Mouse (Mus musculus) midbrain, embryonic 12.5 days (tissue): Measurements from ENCODE around the gene Afg3l1. TPM values are rescaled to one million over a fixed set of nuclear protein-coding genes. Genes with fewer than 3 reads are reported as not detected.
"Not testable (repeated sequence)": the region's sequence is repeated elsewhere in the genome, so short reads cannot be mapped to it uniquely, and the experiment has no call there.

Source experiments
- ATAC-seq: fragments of 200-750 bp; cut with Nextera tagmentation; 2 replicates; pipeline ENCODE4 v1.8.0; 2017; ENCODE audit warnings: low read depth, moderate TSS enrichment, moderate library complexity; ENCODE audit not compliant: low FRiP score
- H3K27ac ChIP-seq: fragments of 300-500 bp; sonication (generic); replicated peaks from 2 replicates; pipeline ENCODE4 v1.5.1; 2016; ENCODE audit warnings: mild to moderate bottlenecking
- H3K27me3 ChIP-seq: fragments of 300-500 bp; sonication (generic); 2 replicates; pipeline ENCODE4 v1.6.1; 2016; ENCODE audit warnings: mild to moderate bottlenecking
- H3K36me3 ChIP-seq: fragments of 300-500 bp; sonication (generic); 2 replicates; pipeline ENCODE4 v1.6.1; 2016
- H3K4me1 ChIP-seq: fragments of 300-500 bp; sonication (generic); 2 replicates; pipeline ENCODE4 v1.6.1; 2016
- H3K4me2 ChIP-seq: fragments of 300-500 bp; sonication (generic); replicated peaks from 2 replicates; pipeline ENCODE4 v1.6.1; 2016; ENCODE audit warnings: mild to moderate bottlenecking, moderate library complexity
- H3K4me3 ChIP-seq: fragments of 300-500 bp; sonication (generic); 2 replicates; pipeline ENCODE4 v1.5.1; 2016; ENCODE audit warnings: mild to moderate bottlenecking
- H3K9ac ChIP-seq: fragments of 300-500 bp; sonication (generic); replicated peaks from 2 replicates; pipeline ENCODE4 v1.6.1; 2016; ENCODE audit warnings: mild to moderate bottlenecking, moderate library complexity
- H3K9me3 ChIP-seq: fragments of 300-500 bp; sonication (generic); 2 replicates; pipeline ENCODE4 v1.6.1; 2016; ENCODE audit warnings: mild to moderate bottlenecking
- WGBS: fragments of 180-500 bp; shearing (Covaris S2); methylation state at CpG from one replicate; pipeline ENCODE4 v1.1.7; 2016; 5-methylcytosine and 5-hydroxymethylcytosine counted together
- polyA plus RNA-seq: library from polyadenylated mRNA; unstranded; fragments of >200 nt; fragmentation: Nextera tagmentation; extraction: Ambion mirVana; gene quantifications from 2 replicates; pipeline ENCODE4 v1.2.1, GENCODE M21; 2016

Afg3l1 gene
- polyA plus RNA-seq, 1 experiment from 2014 or later: 72.2 TPM

DNA sequence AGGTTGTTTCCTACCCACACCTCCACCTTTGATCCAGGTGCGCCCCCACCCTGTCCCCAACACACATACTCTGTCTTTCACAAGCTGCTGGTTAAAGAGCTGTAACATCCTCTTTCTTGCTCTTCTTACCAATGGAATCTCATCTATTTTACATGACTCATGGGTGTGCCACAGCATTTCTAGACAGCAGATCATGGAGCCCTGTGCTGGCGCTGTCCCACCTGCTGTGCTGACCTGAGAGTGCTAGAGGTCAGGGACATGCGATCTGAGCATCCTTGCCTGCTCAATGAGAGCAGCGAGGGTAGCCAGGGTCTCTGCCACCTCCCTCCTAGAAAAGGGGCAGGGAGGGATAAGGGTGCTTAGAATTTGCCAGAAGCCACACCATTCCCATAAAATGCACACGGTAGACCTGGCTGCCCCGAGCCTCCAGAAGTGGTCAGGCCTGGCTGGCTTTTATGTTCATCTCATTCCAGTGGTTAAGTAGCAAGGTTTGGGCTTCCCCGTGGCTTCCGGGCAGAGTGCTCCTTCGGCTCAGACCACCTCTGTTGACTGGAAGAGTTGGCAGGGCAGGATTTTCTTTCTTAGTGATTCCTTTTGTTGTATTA is 27.0 kb downstream of the Afg3l1 start:
- no peak overlapping the region for H3K27ac ChIP-seq
- 89% methylated on average over 9 of the region's 9 CpGs for WGBS

DNA sequence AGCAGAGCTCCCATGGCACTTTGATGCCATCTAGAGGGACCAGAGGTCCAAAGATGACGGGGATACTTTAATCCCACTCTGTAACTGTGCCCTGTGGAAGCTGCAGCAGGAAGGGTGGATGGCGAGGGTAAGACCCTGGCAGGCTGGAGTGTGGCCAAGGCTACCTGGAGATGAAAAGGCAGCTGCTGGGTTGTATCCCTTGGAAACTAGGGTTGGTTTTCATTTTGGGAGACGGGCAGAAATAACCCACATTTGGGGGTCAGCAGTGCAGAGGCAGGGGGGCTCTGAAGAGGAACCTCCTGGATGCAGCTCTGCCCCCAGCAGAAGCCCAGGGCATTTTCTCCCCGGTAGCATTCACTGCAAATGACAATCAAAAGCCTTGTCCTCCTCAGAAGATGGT is 27.6 kb downstream of the Afg3l1 start:
- no peak for ATAC-seq
- WGBS: 84% methylated on average over 4 of the region's 4 CpGs
- H3K4me1 ChIP-seq: no peaks in the 10 kb centered on the region
- no peak overlapping the region for H3K27ac ChIP-seq
- H3K4me3 ChIP-seq: no peak overlapping the region
- H3K36me3 ChIP-seq: peaks cover 99% of the 10 kb centered on the region
- H3K4me2 ChIP-seq: no peak overlapping the region
- H3K9me3 ChIP-seq: 0 out of 2 replicates have a peak, but pooled peaks cover 4% of the 10 kb centered on the region
- no peaks in the 10 kb centered on the region for H3K27me3 ChIP-seq
- H3K9ac ChIP-seq: no peak overlapping the region

More for the DNA sequence above, 27.0 kb downstream of the Afg3l1 start:
- peaks cover 100% of the 10 kb centered on the region for H3K36me3 ChIP-seq
- ATAC-seq: no peak
- H3K9ac ChIP-seq: no peak overlapping the region
- no peak overlapping the region for H3K4me2 ChIP-seq
- H3K4me3 ChIP-seq: no peak overlapping the region
- no peaks in the 10 kb centered on the region for H3K27me3 ChIP-seq
- H3K9me3 ChIP-seq: 0 out of 2 replicates have a peak, but pooled peaks cover 4% of the 10 kb centered on the region
- no peaks in the 10 kb centered on the region for H3K4me1 ChIP-seq

GRCm38 (mm10) chr8:123505695-123506094 is 28.0 kb downstream of the Afg3l1 start:
- WGBS: 88% methylated on average over 9 of the region's 9 CpGs
- ATAC-seq: no peak
- Histone ChIP-seq H3K4me1 (no peaks in the 10 kb centered on the region), H3K36me3 (peaks cover 99% of the 10 kb centered on the region), H3K4me3 (no peak overlapping the region), H3K27me3 (no peaks in the 10 kb centered on the region), H3K9me3 (0 out of 2 replicates have a peak, but pooled peaks cover 4% of the 10 kb centered on the region), H3K4me2 (no peak overlapping the region), H3K9ac (no peak overlapping the region), H3K27ac (no peak overlapping the region)

- no peak overlapping the region for H3K27ac ChIP-seq
- H3K36me3 ChIP-seq: peaks cover 86% of the 10 kb centered on the region
- no peaks in the 10 kb centered on the region for H3K27me3 ChIP-seq
- WGBS: 97% methylated on average over 5 of the region's 5 CpGs
- H3K4me1 ChIP-seq: no peaks in the 10 kb centered on the region
- 0 out of 2 replicates have a peak, but pooled peaks cover 4% of the 10 kb centered on the region for H3K9me3 ChIP-seq
- ATAC-seq: no peak
- no peak overlapping the region for H3K4me2 ChIP-seq
- no peak overlapping the region for H3K4me3 ChIP-seq
- H3K9ac ChIP-seq: no peak overlapping the region
Observed at GRCm38 (mm10) chr8:123507153-123507552, 29.4 kb downstream of the Afg3l1 start.

- Histone ChIP-seq H3K4me1 (peaks cover 22% of the 10 kb centered on the region), H3K9me3 (no peaks in the 10 kb centered on the region), H3K4me3 (no peak overlapping the region), H3K27ac (no peak overlapping the region), H3K4me2 (no peak overlapping the region), H3K9ac (no peak overlapping the region), H3K27me3 (peaks cover 13% of the 10 kb centered on the region; the same call in 1 of the 2 replicates), H3K36me3 (peaks cover 49% of the 10 kb centered on the region)
- ATAC-seq: no peak
- 83% methylated on average over 5 of the region's 5 CpGs for WGBS
Observed at GRCm38 (mm10) chr8:123510819-123511218, 33.1 kb downstream of the Afg3l1 start.

- WGBS: 4% methylated on average over 9 of the region's 9 CpGs
- H3K4me1 ChIP-seq: peaks cover 30% of the 10 kb centered on the region
- no peak for ATAC-seq
- peak overlapping the region; percentile 88 for H3K9ac ChIP-seq
- peak overlapping the region; percentile 76 for H3K4me3 ChIP-seq
- H3K36me3 ChIP-seq: peaks cover 16% of the 10 kb centered on the region
- H3K27ac ChIP-seq: peak overlapping the region; percentile 94
- H3K9me3 ChIP-seq: no peaks in the 10 kb centered on the region
- H3K4me2 ChIP-seq: peak overlapping the region; percentile 76
- peaks cover 24% of the 10 kb centered on the region for H3K27me3 ChIP-seq
Observed at GRCm38 (mm10) chr8:123514136-123514535, 36.4 kb downstream of the Afg3l1 start.

DNA sequence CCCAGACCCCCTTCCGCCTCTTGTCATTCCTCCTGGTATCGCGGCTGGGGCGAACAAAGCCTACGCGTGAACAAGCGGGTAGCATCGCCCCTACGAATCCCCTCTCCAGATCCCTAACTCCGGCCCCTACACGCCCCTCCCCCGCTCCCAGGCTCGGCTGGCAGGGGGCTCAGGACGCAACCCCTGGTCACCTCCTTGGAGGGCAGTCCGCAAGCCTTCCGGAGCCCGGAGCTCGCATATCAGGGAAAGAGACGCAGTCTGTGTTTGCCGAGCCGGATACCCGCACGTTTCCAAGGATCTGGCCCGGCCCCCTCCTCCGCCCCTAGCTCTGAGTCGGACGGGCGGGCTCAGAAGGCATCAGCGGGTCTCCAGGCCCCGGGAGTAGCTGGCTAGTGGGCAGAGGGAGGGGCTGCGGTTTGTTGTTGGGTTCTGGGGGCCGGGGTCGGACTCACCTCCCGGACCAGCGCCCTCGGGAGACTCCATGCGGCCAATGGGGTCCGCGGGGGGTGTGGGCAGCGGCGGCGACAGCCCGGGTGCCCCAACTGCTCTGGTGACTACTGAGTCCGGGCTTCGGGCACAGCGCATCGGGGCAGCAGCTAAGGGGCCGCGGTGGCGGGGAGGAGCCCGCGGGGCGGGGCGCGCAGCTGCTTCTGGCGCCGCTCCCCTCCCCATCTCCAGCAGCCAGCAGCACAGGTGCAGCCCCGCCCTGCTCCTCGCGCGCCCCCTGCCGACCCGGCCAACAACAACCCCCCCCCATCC is 37.3 kb downstream of the Afg3l1 start, which contains the start of gene Dbndd1:
Gene Dbndd1 (minus strand): TSS at position 683 of the 759 bp plus-strand sequence.
- Histone ChIP-seq H3K9me3 (no peaks in the 10 kb centered on the region), H3K36me3 (peaks cover 8% of the 10 kb centered on the region), H3K27ac (peak within 1 kb of the TSS; percentile 94), H3K4me3 (peak within 1 kb of the TSS; percentile 76), H3K27me3 (peaks cover 24% of the 10 kb centered on the region), H3K9ac (peak within 1 kb of the TSS; percentile 88), H3K4me2 (peak within 1 kb of the TSS; percentile 76), H3K4me1 (peaks cover 37% of the 10 kb centered on the region)
- under 1% methylated on average over 61 of the region's 63 CpGs for WGBS
- ATAC-seq: peak; percentile 83

DNA sequence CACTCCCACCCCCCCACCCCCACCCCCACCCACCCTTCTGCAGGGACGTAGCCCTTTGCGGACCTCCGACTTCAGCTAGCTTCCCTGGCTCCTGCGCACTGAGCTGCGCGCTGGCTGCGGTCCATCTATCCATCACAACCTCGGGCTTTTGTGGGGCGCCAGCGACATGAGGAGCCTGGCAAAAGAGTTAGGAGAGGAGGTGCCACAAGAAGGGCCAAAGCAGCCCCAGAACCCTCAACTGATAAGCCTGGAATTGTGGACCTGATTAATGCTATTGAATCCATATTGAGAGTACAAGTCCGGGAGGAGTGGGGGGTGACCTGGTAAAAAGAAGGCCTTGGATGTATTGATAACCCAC is 37.8 kb downstream of the Afg3l1 start:
- Histone ChIP-seq H3K9me3 (no peaks in the 10 kb centered on the region), H3K27me3 (peaks cover 24% of the 10 kb centered on the region), H3K27ac (peak overlapping the region; percentile 94), H3K4me3 (peak overlapping the region; percentile 76), H3K36me3 (peaks cover 6% of the 10 kb centered on the region), H3K9ac (peak overlapping the region; percentile 88), H3K4me1 (peaks cover 37% of the 10 kb centered on the region), H3K4me2 (peak overlapping the region; percentile 76)
- under 1% methylated on average over 10 of the region's 11 CpGs for WGBS
- ATAC-seq: no peak

DNA sequence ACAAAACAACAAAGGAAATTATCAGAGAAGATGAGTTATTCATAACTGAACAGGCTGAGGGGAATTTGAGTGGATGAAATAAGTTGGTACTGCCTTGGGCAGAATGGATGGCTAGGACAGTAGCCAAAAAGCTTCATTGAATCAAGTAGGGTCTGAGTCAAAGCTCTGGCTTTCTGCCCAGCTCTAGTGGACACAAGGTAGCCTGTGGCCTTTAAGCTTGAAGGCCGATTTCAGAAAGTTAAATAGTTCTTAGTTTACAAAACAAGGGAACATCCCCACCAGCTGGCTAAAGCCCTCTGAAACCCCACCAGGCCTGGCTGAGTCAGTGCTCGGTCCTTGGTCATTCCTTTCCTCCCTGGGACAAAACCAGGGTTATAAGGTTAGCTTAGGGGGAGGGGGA is 38.9 kb downstream of the Afg3l1 start:
- Histone ChIP-seq H3K27me3 (peaks cover 24% of the 10 kb centered on the region), H3K9me3 (no peaks in the 10 kb centered on the region), H3K36me3 (peaks cover 12% of the 10 kb centered on the region), H3K9ac (no peak overlapping the region), H3K4me3 (no peak overlapping the region), H3K4me2 (no peak overlapping the region), H3K4me1 (peaks cover 37% of the 10 kb centered on the region), H3K27ac (no peak overlapping the region)
- 24% methylated on average over 2 of the region's 2 CpGs for WGBS
- ATAC-seq: no peak

DNA sequence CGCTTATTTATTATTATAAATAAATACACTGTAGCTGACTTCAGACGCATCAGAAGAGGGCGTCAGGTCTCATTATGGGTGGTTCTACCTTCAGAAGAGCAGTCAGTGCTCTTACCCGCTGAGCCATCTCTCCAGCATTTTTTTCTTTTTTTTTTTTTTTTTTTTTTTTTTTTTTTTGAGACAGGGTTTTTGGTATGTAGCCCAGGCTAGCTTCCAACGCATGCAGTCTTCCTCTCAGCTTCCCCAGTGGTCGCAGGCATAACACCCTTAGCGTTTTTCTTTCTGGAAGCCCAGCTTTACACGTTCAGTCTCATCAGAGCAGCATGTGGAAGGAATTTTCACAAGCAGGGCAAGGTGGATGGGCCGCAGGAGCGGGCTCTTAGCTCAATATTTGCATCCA is 40.5 kb downstream of the Afg3l1 start:
- Histone ChIP-seq H3K9me3 (no peaks in the 10 kb centered on the region), H3K36me3 (peaks cover 28% of the 10 kb centered on the region), H3K9ac (no peak overlapping the region), H3K4me2 (peak overlapping the region; percentile 86), H3K4me1 (peaks cover 31% of the 10 kb centered on the region), H3K4me3 (peak overlapping the region; percentile 70), H3K27ac (no peak overlapping the region), H3K27me3 (peaks cover 15% of the 10 kb centered on the region)
- 45% methylated on average over 10 of the region's 10 CpGs for WGBS
- no peak for ATAC-seq

- 0% methylated on average over 20 of the region's 20 CpGs for WGBS
- H3K27ac ChIP-seq: peak within 1 kb of the TSS; percentile 40
- peak; percentile 87 for ATAC-seq
Observed at GRCm38 (mm10) chr8:123518667-123519066, 41.0 kb downstream of the Afg3l1 start, which contains the start of gene Gas8. Gas8 (plus strand) TSS chr8:123518834.

DNA sequence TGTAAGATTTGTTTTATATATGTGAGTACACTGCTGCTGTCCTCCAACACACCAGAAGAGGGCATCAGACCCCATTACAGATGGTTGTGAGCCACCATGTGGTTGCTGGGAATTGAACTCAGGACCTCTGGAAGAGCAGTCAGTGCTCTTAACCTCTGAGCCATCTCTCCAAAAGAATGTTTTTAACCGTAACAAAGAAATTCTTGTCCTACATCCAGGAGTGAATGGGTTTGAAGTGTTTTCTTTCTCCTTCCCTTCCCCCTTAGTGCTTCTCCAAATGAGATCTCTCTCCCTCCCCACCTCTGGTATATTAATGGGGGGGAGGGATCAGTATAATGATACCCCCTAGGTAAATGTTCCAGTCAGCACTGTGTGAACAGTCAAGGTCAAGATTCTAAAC is 42.3 kb downstream of the Afg3l1 start:
- H3K27me3 ChIP-seq: peaks cover 11% of the 10 kb centered on the region
- H3K36me3 ChIP-seq: peaks cover 47% of the 10 kb centered on the region
- H3K27ac ChIP-seq, H3K4me2 ChIP-seq, H3K9me3 ChIP-seq, H3K4me3 ChIP-seq, H3K9ac ChIP-seq, ATAC-seq: not testable (repeated sequence)
- peaks cover 18% of the 10 kb centered on the region for H3K4me1 ChIP-seq
- WGBS: 93% methylated on average over 1 of the region's 1 CpGs

More at GRCm38 (mm10) chr8:123518667-123519066, 41.0 kb downstream of the Afg3l1 start, which contains the start of gene Gas8:
- peaks cover 26% of the 10 kb centered on the region for H3K4me1 ChIP-seq
- no peaks in the 10 kb centered on the region for H3K9me3 ChIP-seq
- H3K27me3 ChIP-seq: peaks cover 11% of the 10 kb centered on the region
- H3K9ac ChIP-seq: peak within 1 kb of the TSS; percentile 82
- H3K4me3 ChIP-seq: peak within 1 kb of the TSS; percentile 70
- peaks cover 33% of the 10 kb centered on the region for H3K36me3 ChIP-seq
- H3K4me2 ChIP-seq: peak within 1 kb of the TSS; percentile 86
